Mouse (Mus musculus) CH12F3 (cell line): Measurements from ENCODE around the gene Vmn1r89.

Source experiments
- in situ Hi-C: fragments of 300-500 bp; cut with MboI; formaldehyde crosslinking; loops from 2 replicates; pipeline ENCODE4 v1.14.3; 2020; ENCODE audit warnings: low sequenced_read_pairs

Gene Vmn1r89

DNA sequence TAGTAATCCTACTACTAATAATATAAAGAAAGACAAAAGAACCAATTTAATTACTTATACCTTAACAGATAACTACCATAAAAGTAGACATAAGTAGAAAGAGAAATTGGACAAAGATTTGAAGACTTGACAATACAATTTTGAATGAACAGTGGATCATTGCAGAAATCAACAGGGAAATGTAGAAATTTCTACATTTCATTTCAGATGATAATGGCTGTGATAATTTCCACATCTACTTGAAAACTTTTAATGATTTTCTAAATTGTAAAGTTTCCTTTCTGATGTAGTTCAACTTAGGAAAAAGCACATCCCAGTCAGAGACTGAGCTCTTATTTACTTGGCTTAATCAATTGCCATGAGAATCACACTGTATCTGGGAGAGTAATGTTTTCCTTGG lies at the start of gene Vmn1r89:
Gene Vmn1r89, plus strand, starts transcription at position 301 of the 400 bp plus-strand sequence.
- in situ Hi-C loops, result no loop called here

DNA sequence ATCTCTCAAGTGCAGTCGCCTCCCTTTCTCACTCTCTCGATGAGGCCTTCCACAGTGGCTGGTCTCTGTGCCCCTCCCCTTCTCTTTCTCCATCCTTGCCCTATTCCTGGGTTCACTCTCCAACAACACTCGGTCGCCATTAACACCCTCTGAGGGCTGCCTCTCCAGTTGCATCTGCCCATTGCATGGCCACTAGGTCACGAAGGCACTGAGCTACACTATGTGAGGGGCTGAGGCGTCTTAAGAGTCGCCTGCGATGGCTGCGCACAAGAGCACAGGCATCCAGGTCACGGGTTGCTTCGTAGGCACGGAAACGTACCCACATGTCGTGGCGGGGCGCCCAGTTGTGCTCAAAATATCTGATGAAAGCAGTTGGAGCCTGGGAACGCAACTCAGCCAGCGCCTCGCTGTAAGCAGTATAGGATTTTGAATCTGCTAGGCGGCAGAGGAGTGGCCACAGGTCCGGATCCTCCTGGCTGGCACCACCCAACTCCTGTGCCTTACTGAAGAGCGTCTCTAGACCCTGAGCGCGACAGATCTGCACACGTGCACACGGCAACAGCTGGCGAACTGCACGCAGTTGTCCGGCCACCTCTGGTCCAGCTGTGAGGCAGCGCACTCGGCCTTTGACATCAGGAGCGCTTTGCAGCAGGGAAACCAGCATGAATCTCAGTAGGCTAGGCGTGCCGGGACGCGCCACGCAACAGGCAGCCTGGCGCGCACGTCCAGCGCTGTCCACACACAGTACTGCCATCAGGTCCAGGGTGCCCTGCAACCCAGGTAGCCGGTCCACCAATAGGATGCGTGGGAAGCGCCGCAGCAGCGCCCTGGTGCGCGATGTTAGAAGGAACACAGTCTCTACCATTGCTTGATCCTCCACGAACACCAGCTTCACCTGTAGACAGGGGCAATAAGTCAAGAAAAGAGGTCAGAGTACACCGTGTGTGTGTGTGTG lies 48.2 kb downstream of the Vmn1r89 start:
- in situ Hi-C loops, result no loop called here

DNA sequence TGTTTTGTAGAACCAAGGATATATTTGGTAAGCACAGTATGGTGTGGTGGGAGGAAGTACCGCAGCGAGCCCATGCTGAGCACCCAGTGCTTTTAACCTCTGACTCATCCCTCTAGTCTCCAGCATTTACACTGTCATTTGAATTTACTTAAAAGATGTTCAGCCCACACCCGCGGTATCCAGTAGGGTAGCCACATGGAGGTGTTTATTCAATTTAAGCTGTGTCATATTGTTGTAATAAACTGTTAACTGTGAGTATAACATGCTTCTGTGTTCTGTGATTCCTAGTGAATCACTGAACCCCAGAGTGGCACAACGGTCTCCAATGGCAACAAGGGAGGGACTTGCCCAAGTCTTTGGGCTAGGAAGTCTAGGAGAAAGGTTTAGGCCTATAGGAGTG lies 51.0 kb downstream of the Vmn1r89 start:
- in situ Hi-C loops, result no loop called here

DNA sequence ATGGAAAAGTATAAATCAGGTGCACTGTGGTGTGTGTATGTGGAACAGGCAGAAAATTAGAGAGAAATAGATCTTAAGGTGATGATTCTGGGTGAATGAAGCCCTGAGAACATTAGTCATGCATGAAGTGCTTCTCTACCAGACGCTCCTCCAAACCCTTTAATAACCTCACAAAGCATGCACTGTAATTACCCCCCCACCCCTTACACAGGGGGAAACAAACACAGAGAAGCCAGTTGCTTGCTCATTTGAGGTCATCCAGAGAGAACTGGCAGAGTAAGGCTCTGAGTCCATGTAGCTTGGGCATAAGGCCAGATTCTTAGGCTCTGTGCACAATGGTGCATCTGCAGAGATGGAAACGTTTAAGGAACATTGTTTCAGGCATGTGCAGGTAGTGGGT lies 51.6 kb downstream of the Vmn1r89 start:
- in situ Hi-C loops, result no loop called here

DNA sequence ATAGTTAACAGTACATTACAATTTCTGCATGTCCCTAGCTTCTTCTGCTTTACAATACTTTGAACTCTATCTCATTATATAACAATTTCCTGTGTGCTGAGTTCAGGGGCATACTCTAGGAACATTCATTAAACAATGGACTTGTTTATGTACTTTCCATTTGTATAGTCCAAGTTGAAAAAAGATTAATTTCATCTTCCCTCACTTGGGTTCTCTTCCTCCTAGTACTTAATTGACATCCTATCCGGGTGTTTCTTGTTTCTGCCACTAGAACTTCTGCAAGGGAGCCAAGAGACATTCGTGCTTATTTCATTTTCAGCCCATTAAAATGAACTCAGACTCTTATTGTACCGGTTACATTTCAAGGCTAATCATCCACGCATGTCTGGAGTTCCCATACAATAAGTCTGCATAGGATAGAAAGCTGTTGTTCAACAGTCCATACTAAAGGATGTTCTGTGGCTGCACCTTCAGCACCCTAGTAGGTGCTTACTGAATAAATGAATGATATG lies 56.0 kb downstream of the Vmn1r89 start:
- in situ Hi-C loops, result no loop called here

DNA sequence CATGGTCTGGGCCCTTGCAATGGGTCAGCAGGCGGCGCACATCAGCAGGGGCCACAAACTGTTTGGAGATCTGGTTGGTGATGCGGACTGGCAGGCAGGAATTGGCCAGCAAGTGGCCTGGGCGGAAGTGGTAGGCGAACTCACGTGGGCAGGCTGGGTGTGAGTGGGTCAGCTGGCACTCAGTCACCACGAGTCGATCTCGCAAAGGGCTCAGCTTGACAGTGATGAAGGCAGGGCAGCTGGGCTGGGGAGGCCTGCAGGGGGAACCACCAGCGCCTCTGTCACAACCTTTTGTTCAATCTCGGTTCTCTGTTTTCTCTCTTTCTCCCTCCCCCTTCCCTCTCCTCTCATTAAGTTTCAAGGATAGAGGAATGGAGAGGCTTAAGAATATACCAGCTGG lies 56.6 kb downstream of the Vmn1r89 start:
- in situ Hi-C loops, result no loop called here
